Mouse (Mus musculus) limb, embryonic 13.5 days (tissue): ENCODE measurements around the gene Cul4a. TPM values are rescaled to one million over a fixed set of nuclear protein-coding genes. Genes with fewer than 3 reads are reported as not detected.

ENCODE experiments used
- ATAC-seq: fragments of 200-750 bp; cut with Nextera tagmentation; 2 replicates; pipeline ENCODE4 v1.8.0; 2017; ENCODE audit warnings: low read depth, moderate number of reproducible peaks, moderate TSS enrichment; ENCODE audit not compliant: low FRiP score
- H3K27ac ChIP-seq: fragments of 300-500 bp; sonication (generic); 2 replicates; pipeline ENCODE4 v1.5.1; 2015; ENCODE audit warnings: inconsistent platforms, mild to moderate bottlenecking, moderate library complexity
- H3K27me3 ChIP-seq: fragments of 300-500 bp; sonication (generic); 2 replicates; pipeline ENCODE4 v1.6.1; 2015; ENCODE audit warnings: mild to moderate bottlenecking, inconsistent platforms
- H3K36me3 ChIP-seq: fragments of 300-500 bp; sonication (generic); 2 replicates; pipeline ENCODE4 v1.6.1; 2015; ENCODE audit warnings: inconsistent platforms, mild to moderate bottlenecking, moderate library complexity
- H3K4me1 ChIP-seq: fragments of 300-500 bp; sonication (generic); 2 replicates; pipeline ENCODE4 v1.6.1; 2015; ENCODE audit warnings: inconsistent platforms
- H3K4me2 ChIP-seq: fragments of 300-500 bp; sonication (generic); replicated peaks from 2 replicates; pipeline ENCODE4 v1.6.1; 2015; ENCODE audit warnings: inconsistent platforms, mild to moderate bottlenecking, moderate library complexity
- H3K4me3 ChIP-seq: fragments of 300-500 bp; sonication (generic); 2 replicates; pipeline ENCODE4 v1.5.1; 2015; ENCODE audit warnings: moderate library complexity, mild to moderate bottlenecking, inconsistent platforms
- H3K9ac ChIP-seq: fragments of 300-500 bp; sonication (generic); 2 replicates; pipeline ENCODE4 v1.6.1; 2015; ENCODE audit warnings: mild to moderate bottlenecking, inconsistent platforms
- H3K9me3 ChIP-seq: fragments of 300-500 bp; sonication (generic); 2 replicates; pipeline ENCODE4 v1.6.1; 2016; ENCODE audit warnings: inconsistent platforms
- WGBS: fragments of 180-500 bp; shearing (Covaris S2); methylation state at CpG from one replicate; pipeline ENCODE4 v1.1.7; 2015; 5-methylcytosine and 5-hydroxymethylcytosine counted together
- polyA plus RNA-seq: library from polyadenylated mRNA; unstranded; fragments of >200 nt; fragmentation: Nextera tagmentation; extraction: Ambion mirVana; gene quantifications from 2 replicates; pipeline ENCODE4 v1.2.1, GENCODE M21; 2015

Cul4a gene
- polyA plus RNA-seq, 1 experiment from 2014 or later: 106 TPM

DNA sequence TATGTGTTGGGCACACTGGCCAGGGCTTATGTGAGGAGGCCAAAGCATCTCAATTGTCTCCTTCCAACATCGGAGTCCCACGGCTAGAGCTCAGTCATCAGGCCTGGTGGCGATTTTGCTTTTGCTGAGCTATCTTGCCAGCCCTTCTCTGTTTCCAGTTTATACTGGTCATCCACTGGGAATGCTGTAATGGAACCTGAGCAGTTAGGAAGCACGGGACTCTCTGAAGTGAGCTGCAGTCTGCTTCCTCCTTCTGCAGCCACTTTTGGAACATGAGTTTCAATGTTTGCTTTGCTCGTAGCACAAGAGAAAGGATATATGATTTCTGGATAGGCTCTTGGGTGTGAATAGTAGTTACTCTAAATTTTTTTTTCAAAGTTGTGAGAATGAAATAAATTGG, 58.9 kb downstream of the Cul4a start:
- no peaks in the 10 kb centered on the region for H3K27me3 ChIP-seq
- no peak overlapping the region for H3K27ac ChIP-seq
- WGBS: 88% methylated on average over 5 of the region's 5 CpGs
- H3K36me3 ChIP-seq: peaks cover 39% of the 10 kb centered on the region
- H3K9ac ChIP-seq: no peak overlapping the region
- no peaks in the 10 kb centered on the region for H3K9me3 ChIP-seq
- H3K4me2 ChIP-seq: no peak overlapping the region
- ATAC-seq: no peak
- no peak overlapping the region for H3K4me3 ChIP-seq
- peaks cover 15% of the 10 kb centered on the region for H3K4me1 ChIP-seq

DNA sequence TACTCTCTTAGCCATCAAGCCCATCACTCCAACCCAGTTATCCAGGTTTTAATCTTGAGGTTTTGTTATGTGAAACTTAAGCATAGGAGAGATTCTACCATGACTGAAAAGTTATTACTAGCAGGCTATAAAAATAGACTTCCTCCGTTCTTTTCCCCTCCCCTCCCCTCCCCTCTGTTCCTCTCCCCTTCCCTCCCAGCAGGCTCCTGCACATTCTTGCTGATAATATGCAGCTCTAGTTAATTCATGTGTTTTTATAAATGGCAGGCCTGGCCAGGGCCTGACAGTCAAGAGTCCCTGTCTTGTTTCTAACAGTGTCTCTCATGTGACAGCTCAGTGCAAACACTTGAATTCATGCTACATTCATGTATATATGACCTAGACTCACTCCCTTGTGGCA, 65.1 kb downstream of the Cul4a start:
- no peak for ATAC-seq
- Histone ChIP-seq H3K4me1 (no peaks in the 10 kb centered on the region), H3K4me3 (no peak overlapping the region), H3K36me3 (peaks cover 97% of the 10 kb centered on the region), H3K9me3 (no peaks in the 10 kb centered on the region), H3K4me2 (no peak overlapping the region), H3K27me3 (no peaks in the 10 kb centered on the region), H3K27ac (no peak overlapping the region), H3K9ac (no peak overlapping the region)
- WGBS: 62% methylated on average over 1 of the region's 1 CpGs

DNA sequence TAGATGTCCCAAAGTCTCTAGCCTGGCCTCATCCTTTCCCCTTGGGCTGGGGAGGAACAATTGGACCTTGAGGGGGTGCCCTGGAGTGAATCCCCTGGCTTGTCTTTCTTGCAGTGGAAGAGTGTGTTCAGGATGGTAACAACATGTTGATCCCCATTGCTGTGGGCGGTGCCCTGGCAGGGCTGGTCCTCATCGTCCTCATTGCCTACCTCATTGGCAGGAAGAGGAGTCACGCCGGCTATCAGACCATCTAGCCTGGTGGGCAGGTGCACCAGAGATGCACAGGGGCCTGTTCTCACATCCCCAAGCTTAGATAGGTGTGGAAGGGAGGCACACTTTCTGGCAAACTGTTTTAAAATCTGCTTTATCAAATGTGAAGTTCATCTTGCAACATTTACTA, 68.9 kb downstream of the Cul4a start:
- Histone ChIP-seq H3K4me1 (no peaks in the 10 kb centered on the region), H3K36me3 (peaks cover 96% of the 10 kb centered on the region), H3K4me3 (no peak overlapping the region), H3K9me3 (no peaks in the 10 kb centered on the region), H3K9ac (no peak overlapping the region), H3K4me2 (no peak overlapping the region), H3K27me3 (no peaks in the 10 kb centered on the region), H3K27ac (no peak overlapping the region)
- WGBS: 89% methylated on average over 4 of the region's 4 CpGs
- ATAC-seq: no peak

DNA sequence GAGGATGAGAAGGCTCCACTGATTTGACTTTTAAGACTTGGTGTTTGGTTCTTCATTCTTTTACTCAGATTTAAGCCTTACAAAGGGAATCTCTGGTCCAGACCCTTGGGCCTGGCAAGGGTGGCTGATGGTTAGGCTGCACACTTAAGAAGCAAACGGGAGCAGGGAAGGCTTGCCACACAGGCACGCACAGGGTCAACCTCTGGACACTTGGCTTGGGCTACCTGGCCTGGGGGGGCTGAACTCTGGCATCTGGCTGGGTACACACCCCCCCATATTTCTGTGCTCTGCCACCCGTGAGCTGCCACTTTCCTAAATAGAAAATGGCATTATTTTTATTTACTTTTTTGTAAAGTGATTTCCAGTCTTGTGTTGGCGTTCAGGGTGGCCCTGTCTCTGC, 69.4 kb downstream of the Cul4a start:
- Histone ChIP-seq H3K4me1 (no peaks in the 10 kb centered on the region), H3K27me3 (no peaks in the 10 kb centered on the region), H3K4me3 (no peak overlapping the region), H3K9me3 (no peaks in the 10 kb centered on the region), H3K4me2 (no peak overlapping the region), H3K27ac (no peak overlapping the region), H3K36me3 (peaks cover 91% of the 10 kb centered on the region), H3K9ac (no peak overlapping the region)
- ATAC-seq: no peak
- WGBS: 88% methylated on average over 4 of the region's 4 CpGs

DNA sequence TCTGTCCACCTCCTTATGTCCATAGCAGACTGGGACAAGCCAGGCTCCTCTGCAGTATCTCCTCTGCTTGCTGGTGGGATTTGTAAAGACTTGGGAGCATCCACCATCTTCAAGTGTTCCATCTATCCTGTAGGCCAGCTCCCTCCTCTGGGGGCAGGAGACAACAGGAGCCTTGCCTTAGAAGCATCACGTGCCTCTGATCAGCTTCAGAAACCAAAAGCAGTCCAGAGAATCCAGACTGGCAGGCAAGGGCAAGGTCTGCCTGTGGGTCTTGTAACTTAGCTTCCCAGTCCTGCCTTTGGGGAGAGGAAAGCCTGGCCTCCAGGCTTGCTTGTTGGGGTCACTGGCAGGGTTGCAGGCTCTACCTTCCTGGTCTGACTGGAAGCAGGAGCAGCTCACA, 70.2 kb downstream of the Cul4a start:
- Histone ChIP-seq H3K4me3 (no peak overlapping the region), H3K4me2 (no peak overlapping the region), H3K27me3 (no peaks in the 10 kb centered on the region), H3K9me3 (no peaks in the 10 kb centered on the region), H3K9ac (no peak overlapping the region), H3K27ac (no peak overlapping the region), H3K36me3 (peaks cover 83% of the 10 kb centered on the region), H3K4me1 (no peaks in the 10 kb centered on the region)
- ATAC-seq: no peak
- 83% methylated on average over 1 of the region's 1 CpGs for WGBS

DNA sequence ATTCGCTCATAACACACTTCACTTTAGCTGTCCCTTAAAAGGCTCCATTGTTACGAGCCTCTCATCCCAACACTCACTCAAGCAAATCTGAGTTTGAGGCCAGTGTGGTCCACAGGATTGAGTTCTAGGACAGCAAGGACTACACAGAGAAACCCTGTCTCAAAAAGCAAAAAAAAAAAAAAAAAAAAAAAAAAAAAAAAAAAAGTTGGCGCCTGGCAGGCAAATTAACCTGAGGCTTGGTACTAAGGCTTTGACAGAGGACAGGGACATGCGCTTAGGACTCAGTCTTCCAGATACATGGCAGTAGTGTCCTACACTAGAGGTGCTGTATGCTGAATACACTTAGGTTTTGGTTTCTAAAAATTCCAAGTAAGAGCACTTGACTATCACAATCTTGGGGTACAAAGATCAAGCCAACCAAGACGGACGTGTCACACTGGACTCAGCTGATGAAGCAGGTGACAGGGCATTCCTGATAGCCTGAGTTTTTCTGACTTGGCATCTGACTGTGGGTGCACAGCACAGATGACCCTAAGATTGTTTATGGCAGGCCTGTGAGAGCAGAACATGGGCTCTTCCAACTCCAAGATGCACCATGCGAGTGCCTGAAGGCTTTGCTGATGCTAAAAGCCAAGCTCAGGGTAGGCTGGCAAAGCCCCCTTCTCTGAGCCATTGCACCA, 71.9 kb downstream of the Cul4a start:
- Histone ChIP-seq H3K4me3 (no peak overlapping the region), H3K27me3 (no peaks in the 10 kb centered on the region), H3K4me1 (no peaks in the 10 kb centered on the region), H3K9ac (no peak overlapping the region), H3K36me3 (peaks cover 75% of the 10 kb centered on the region), H3K4me2 (no peak overlapping the region), H3K27ac (no peak overlapping the region), H3K9me3 (no peaks in the 10 kb centered on the region)
- no peak for ATAC-seq
- 93% methylated on average over 7 of the region's 7 CpGs for WGBS

DNA sequence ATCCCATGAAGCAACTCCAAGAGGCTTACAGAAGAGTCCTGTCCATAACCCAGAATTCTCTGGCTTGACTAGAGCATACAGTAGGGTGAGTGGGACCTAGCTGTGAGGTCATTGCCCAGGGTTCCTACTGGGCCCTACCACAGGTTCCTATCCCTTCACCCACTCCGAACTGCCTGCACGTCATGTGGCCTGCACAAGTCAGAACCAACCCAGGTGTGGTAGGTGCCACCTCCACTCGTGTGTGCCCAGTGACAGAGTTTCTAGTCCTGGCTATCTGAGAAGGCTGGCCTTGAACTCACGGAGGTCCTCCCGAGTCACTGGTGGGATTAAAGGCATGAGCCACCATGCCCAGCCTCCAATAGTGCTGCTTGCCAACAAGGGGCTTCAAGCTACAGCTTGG, 72.7 kb downstream of the Cul4a start:
- no peak for ATAC-seq

DNA sequence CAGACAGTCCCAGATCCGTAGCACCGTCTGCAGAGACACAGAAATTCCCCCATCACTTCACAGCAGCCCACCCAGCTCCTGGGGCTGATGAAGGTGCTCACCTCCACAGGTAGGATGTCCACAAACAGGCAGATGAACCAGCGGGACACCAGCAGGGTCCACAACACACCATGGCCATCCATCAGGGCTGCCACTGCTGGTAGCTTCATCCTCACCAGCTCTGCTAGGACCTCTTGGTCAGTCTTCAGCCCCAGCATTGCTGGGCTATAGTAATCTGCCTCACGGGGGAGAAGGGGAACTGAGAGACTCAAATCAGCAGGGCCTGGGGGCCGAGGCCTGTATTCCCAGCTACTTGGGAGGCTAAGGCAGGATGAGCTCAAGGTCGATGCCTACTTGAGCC, 74.1 kb downstream of the Cul4a start:
- Histone ChIP-seq H3K4me1 (no peaks in the 10 kb centered on the region), H3K9me3 (no peaks in the 10 kb centered on the region), H3K27ac (no peak overlapping the region), H3K4me3 (no peak overlapping the region), H3K36me3 (peaks cover 57% of the 10 kb centered on the region), H3K27me3 (no peaks in the 10 kb centered on the region), H3K9ac (no peak overlapping the region), H3K4me2 (no peak overlapping the region)
- no peak for ATAC-seq
- 74% methylated on average over 6 of the region's 6 CpGs for WGBS

More for the DNA sequence above, 72.7 kb downstream of the Cul4a start:
- no peaks in the 10 kb centered on the region for H3K4me1 ChIP-seq
- H3K4me2 ChIP-seq: no peak overlapping the region
- peaks cover 68% of the 10 kb centered on the region for H3K36me3 ChIP-seq
- no peak overlapping the region for H3K4me3 ChIP-seq
- 95% methylated on average over 5 of the region's 5 CpGs for WGBS
- H3K27me3 ChIP-seq: no peaks in the 10 kb centered on the region
- no peaks in the 10 kb centered on the region for H3K9me3 ChIP-seq
- H3K9ac ChIP-seq: no peak overlapping the region
- no peak overlapping the region for H3K27ac ChIP-seq

DNA sequence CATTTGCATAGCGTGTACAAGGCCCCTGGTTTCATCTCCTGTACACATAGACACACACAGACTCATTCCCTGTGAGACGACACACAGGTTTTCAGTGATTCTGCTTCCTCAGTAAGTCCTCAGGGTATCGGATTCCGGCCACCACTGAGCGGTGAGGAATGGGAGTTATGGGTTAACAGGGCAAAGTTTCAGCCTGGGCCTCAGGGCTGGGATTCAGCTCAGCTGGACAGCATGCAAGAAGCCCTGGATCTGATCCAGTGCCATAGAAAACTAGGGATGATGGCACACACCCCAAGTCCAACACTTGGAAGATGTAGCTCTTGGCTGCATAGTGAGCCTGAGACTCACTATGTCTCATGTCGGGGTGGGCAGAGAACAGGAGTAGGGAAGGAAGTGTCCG, 74.5 kb downstream of the Cul4a start:
- no peaks in the 10 kb centered on the region for H3K9me3 ChIP-seq
- H3K4me3 ChIP-seq: no peak overlapping the region
- H3K9ac ChIP-seq: no peak overlapping the region
- peaks cover 54% of the 10 kb centered on the region for H3K36me3 ChIP-seq
- no peak for ATAC-seq
- H3K4me1 ChIP-seq: no peaks in the 10 kb centered on the region
- H3K27me3 ChIP-seq: no peaks in the 10 kb centered on the region
- no peak overlapping the region for H3K27ac ChIP-seq
- 73% methylated on average over 7 of the region's 7 CpGs for WGBS
- H3K4me2 ChIP-seq: no peak overlapping the region

DNA sequence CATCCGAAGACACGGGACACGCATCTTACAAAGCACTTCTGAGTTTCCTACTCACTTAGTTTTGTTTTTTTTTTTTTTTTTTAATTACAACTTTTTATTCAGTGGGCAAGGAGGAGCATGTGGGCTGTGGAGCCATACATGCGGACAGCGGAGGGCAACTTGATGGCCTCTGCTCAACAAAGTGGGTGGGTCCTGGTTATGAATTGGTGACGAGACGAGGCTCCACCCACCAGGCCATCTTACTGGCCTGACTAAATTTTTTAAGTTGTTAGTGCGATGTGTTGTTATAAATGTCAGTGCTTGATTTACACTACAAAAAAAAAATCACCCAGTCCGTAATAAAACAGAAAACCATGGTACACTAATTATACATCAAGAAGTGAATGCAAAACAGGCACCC, 75.0 kb downstream of the Cul4a start:
- no peak for ATAC-seq
- no peaks in the 10 kb centered on the region for H3K4me1 ChIP-seq
- peaks cover 50% of the 10 kb centered on the region for H3K36me3 ChIP-seq
- no peak overlapping the region for H3K4me2 ChIP-seq
- no peak overlapping the region for H3K4me3 ChIP-seq
- no peaks in the 10 kb centered on the region for H3K9me3 ChIP-seq
- WGBS: 79% methylated on average over 9 of the region's 9 CpGs
- H3K27me3 ChIP-seq: no peaks in the 10 kb centered on the region
- no peak overlapping the region for H3K27ac ChIP-seq
- no peak overlapping the region for H3K9ac ChIP-seq

DNA sequence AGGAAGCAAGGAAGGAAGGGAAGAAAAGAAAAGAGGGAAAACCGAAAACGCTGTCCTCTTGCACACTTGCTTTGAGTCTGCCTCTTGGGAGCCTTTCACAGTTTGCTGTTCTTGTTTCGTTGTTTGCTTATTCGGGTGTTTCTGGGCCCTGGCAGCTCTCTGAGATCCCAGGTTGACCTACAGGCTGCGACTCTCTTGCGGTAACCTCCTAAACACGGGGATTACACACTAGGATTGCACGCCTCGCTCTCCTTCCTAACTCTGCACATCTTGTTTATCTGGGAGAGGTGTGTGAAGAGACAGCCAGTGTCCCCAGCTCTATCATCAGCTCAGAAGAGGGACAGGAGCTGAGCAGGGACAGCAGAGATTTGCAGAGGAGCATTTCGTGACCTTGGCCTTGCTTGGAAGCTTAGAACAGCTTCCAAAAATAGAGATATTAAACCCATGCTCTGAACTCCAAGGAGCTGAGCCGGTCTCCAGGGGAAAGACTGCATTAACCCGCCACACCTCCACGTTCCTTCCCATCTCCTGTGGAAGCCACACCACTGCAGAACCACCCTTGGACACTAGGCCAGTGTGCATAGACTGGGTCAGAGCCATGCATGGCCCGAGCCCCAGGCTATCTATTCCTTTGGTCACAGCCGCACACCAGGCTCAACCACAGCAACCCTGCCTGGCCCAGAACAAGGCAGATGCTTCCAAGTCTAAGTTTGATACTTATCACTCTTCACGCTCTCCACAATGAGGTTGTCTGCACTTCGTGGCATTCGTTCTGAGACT, 75.7 kb downstream of the Cul4a start:
- WGBS: 86% methylated on average over 18 of the region's 18 CpGs
- no peak overlapping the region for H3K4me3 ChIP-seq
- peaks cover 48% of the 10 kb centered on the region for H3K36me3 ChIP-seq
- no peak overlapping the region for H3K9ac ChIP-seq
- H3K27me3 ChIP-seq: no peaks in the 10 kb centered on the region
- H3K9me3 ChIP-seq: no peaks in the 10 kb centered on the region
- H3K27ac ChIP-seq: no peak overlapping the region
- no peak overlapping the region for H3K4me2 ChIP-seq
- no peak for ATAC-seq
- no peaks in the 10 kb centered on the region for H3K4me1 ChIP-seq

DNA sequence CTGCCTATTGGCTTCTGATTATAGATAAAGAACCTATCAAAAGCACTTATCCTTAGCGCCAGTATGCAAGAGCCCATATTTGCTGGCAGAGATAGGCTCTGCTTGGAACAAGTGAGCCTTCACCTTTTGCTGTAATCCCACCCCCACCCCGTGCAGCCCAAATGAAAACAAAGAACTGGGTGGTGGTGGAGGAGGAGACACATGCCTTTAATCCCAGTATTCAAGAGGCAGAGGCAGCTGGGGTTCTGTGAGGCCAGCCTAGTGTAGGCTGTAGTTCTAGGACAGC, 76.2 kb downstream of the Cul4a start:
- no peaks in the 10 kb centered on the region for H3K4me1 ChIP-seq
- H3K4me2 ChIP-seq: no peak overlapping the region
- no peak overlapping the region for H3K4me3 ChIP-seq
- H3K36me3 ChIP-seq: peaks cover 44% of the 10 kb centered on the region
- no peak overlapping the region for H3K9ac ChIP-seq
- WGBS: 71% methylated on average over 2 of the region's 2 CpGs
- no peaks in the 10 kb centered on the region for H3K9me3 ChIP-seq
- no peak for ATAC-seq
- no peak overlapping the region for H3K27ac ChIP-seq
- no peaks in the 10 kb centered on the region for H3K27me3 ChIP-seq

DNA sequence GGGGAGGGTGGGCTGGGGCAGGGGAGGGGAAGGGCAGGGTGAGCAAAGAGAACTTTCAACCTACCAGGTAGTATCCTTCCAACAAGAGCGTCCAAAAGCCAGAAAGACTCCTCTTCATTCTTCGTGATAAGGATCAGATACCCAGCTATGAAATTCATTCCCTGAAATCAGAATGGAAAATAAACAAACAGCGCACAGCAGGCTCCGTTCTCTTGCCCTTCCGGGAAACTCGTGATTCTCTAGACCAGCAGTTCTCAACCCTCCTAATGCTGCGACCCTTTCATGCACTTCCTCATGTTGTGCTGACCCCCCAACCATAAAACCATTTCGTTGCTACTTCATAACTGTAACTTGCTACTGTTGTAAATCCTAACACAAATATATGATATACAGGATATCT, 81.4 kb downstream of the Cul4a start:
- no peaks in the 10 kb centered on the region for H3K9me3 ChIP-seq
- no peak overlapping the region for H3K9ac ChIP-seq
- H3K4me2 ChIP-seq: no peak overlapping the region
- no peak overlapping the region for H3K4me3 ChIP-seq
- H3K36me3 ChIP-seq: peaks cover 25% of the 10 kb centered on the region
- no peaks in the 10 kb centered on the region for H3K4me1 ChIP-seq
- 87% methylated on average over 8 of the region's 8 CpGs for WGBS
- ATAC-seq: no peak
- no peaks in the 10 kb centered on the region for H3K27me3 ChIP-seq
- no peak overlapping the region for H3K27ac ChIP-seq
